Mouse (Mus musculus) testis, adult 2 months (tissue): ENCODE results near the gene Nek10.

Experiments used
- CTCF ChIP-seq: fragments of 200-500 bp; IDR thresholded peaks from 2 replicates; pipeline ENCODE4 v1.5.1; 2012; ENCODE audit warnings: low read depth, mild to moderate bottlenecking, inconsistent platforms, low read length, moderate library complexity; ENCODE audit not compliant: control insufficient read depth, insufficient read depth, insufficient replicate concordance
- POLR2A ChIP-seq: fragments of 200-500 bp; IDR thresholded peaks from 2 replicates; pipeline ENCODE4 v1.6.1; 2012; ENCODE audit warnings: low read depth, mild to moderate bottlenecking, inconsistent platforms, low read length, moderate library complexity; ENCODE audit not compliant: control insufficient read depth

GRCm38 (mm10) chr14:15048186-15048585, 245.0 kb downstream of the Nek10 start:
- TF ChIP-seq POLR2A (no peak), CTCF (no peak)
